Mouse (Mus musculus) lung, embryonic 16.5 days (tissue): Measurements from ENCODE around the gene Nphp3. TPM values are rescaled to one million over a fixed set of nuclear protein-coding genes. Genes with fewer than 3 reads are reported as not detected.
A peak's percentile ranks its signal among the peaks of the same experiment; 100 is the strongest.

ENCODE experiments used
- ATAC-seq: fragments of 200-750 bp; cut with Nextera tagmentation; 2 replicates; pipeline ENCODE4 v1.8.0; 2017; ENCODE audit warnings: low read depth, mild to moderate bottlenecking, moderate library complexity
- H3K27ac ChIP-seq: fragments of 300-500 bp; sonication (generic); 2 replicates; pipeline ENCODE4 v1.5.1; 2014; ENCODE audit warnings: mild to moderate bottlenecking, control low read depth, low read length
- H3K27me3 ChIP-seq: fragments of 300-500 bp; sonication (generic); 2 replicates; pipeline ENCODE4 v1.6.1; 2014; ENCODE audit warnings: low read depth, low read length, mixed read lengths; ENCODE audit not compliant: control insufficient read depth, insufficient read depth
- H3K36me3 ChIP-seq: fragments of 300-500 bp; sonication (generic); 2 replicates; pipeline ENCODE4 v1.6.1; 2014; ENCODE audit warnings: low read length; ENCODE audit not compliant: control insufficient read depth, insufficient read depth
- H3K4me1 ChIP-seq: fragments of 300-500 bp; sonication (generic); replicated peaks from 2 replicates; pipeline ENCODE4 v1.6.1; 2014; ENCODE audit warnings: low read length, mixed read lengths; ENCODE audit not compliant: control insufficient read depth, insufficient read depth
- H3K4me2 ChIP-seq: fragments of 300-500 bp; sonication (generic); 2 replicates; pipeline ENCODE4 v1.6.1; 2014; ENCODE audit warnings: low read depth, low read length, control low read depth
- H3K4me3 ChIP-seq: fragments of 300-500 bp; sonication (generic); 2 replicates; pipeline ENCODE4 v1.5.1; 2014; ENCODE audit warnings: mild to moderate bottlenecking, low read length, control low read depth
- H3K9ac ChIP-seq: fragments of 300-500 bp; sonication (generic); 2 replicates; pipeline ENCODE4 v1.6.1; 2014; ENCODE audit warnings: low read length, control low read depth
- H3K9me3 ChIP-seq: fragments of 300-500 bp; sonication (generic); 2 replicates; pipeline ENCODE4 v1.6.1; 2016; ENCODE audit warnings: low read length; ENCODE audit not compliant: control insufficient read depth
- WGBS: fragments of 180-500 bp; shearing (Covaris S2); extraction: QIAGEN DNeasy Blood & Tissue Kit; methylation state at CpG from one replicate; pipeline ENCODE4 v1.1.7; 2014; 5-methylcytosine and 5-hydroxymethylcytosine counted together
- polyA plus RNA-seq: library from polyadenylated mRNA; unstranded; fragments of >200 nt; fragmentation: Nextera tagmentation; extraction: Ambion mirVana; gene quantifications from 2 replicates; pipeline ENCODE4 v1.2.1, GENCODE M21; 2015

Nphp3 gene
- 4.2 and 4.6 TPM in 2 replicates for polyA plus RNA-seq

GRCm38 (mm10) chr9:104001921-104002859 is at the start of gene Nphp3:
TSS of gene Nphp3 (plus strand) at chr9:104002544.
- peak within 1 kb of the TSS; percentile 91 for H3K27ac ChIP-seq
- H3K36me3 ChIP-seq, result no peaks in the 10 kb centered on the region; the same call in 1 of the 2 replicates
- H3K9ac ChIP-seq, result peak within 1 kb of the TSS; percentile 80
- H3K4me3 ChIP-seq, result peak within 1 kb of the TSS; percentile 88
- 1% methylated on average over 55 of the region's 55 CpGs for WGBS
- no peaks in the 10 kb centered on the region for H3K9me3 ChIP-seq
- H3K4me2 ChIP-seq, result peak within 1 kb of the TSS; percentile 83
- ATAC-seq, result peak; percentile 98
- no peaks in the 10 kb centered on the region for H3K27me3 ChIP-seq
- H3K4me1 ChIP-seq, result peaks cover 17% of the 10 kb centered on the region

GRCm38 (mm10) chr9:103958722-103959121 is 43.6 kb upstream of the Nphp3 start:
- Histone ChIP-seq H3K4me1 (no peaks in the 10 kb centered on the region), H3K36me3 (no peaks in the 10 kb centered on the region), H3K9me3 (no peaks in the 10 kb centered on the region), H3K9ac (no peak overlapping the region), H3K4me3 (no peak overlapping the region), H3K27ac (no peak overlapping the region), H3K4me2 (no peak overlapping the region), H3K27me3 (no peaks in the 10 kb centered on the region)
- ATAC-seq, result no peak
- 77% methylated on average over 6 of the region's 6 CpGs for WGBS

GRCm38 (mm10) chr9:103959989-103960388 is 42.4 kb upstream of the Nphp3 start:
- Histone ChIP-seq H3K9ac (no peak overlapping the region), H3K36me3 (no peaks in the 10 kb centered on the region), H3K4me2 (no peak overlapping the region), H3K27me3 (no peaks in the 10 kb centered on the region), H3K4me1 (no peaks in the 10 kb centered on the region), H3K4me3 (no peak overlapping the region), H3K27ac (no peak overlapping the region), H3K9me3 (no peaks in the 10 kb centered on the region)
- WGBS, result 70% methylated on average over 10 of the region's 10 CpGs
- no peak for ATAC-seq

GRCm38 (mm10) chr9:103996496-103996895 is 5.8 kb upstream of the Nphp3 start:
- H3K4me2 ChIP-seq, result no peak overlapping the region
- no peak overlapping the region for H3K27ac ChIP-seq
- 4% methylated on average over 2 of the region's 2 CpGs for WGBS
- no peak for ATAC-seq
- H3K9ac ChIP-seq, result no peak overlapping the region
- H3K9me3 ChIP-seq, result no peaks in the 10 kb centered on the region
- no peaks in the 10 kb centered on the region for H3K36me3 ChIP-seq
- no peaks in the 10 kb centered on the region for H3K27me3 ChIP-seq
- no peak overlapping the region for H3K4me3 ChIP-seq
- H3K4me1 ChIP-seq, result peaks cover 2% of the 10 kb centered on the region; the same call in 1 of the 2 replicates

- H3K4me3 ChIP-seq, result no peak overlapping the region
- no peaks in the 10 kb centered on the region for H3K9me3 ChIP-seq
- no peaks in the 10 kb centered on the region; the same call in 1 of the 2 replicates for H3K36me3 ChIP-seq
- peaks cover 17% of the 10 kb centered on the region for H3K4me1 ChIP-seq
- no peak overlapping the region for H3K27ac ChIP-seq
- no peak overlapping the region for H3K9ac ChIP-seq
- H3K4me2 ChIP-seq, result no peak overlapping the region
- ATAC-seq, result no peak
- H3K27me3 ChIP-seq, result no peaks in the 10 kb centered on the region
- 20% methylated on average over 3 of the region's 3 CpGs for WGBS
Observed at GRCm38 (mm10) chr9:104000601-104001000, 1.7 kb upstream of the Nphp3 start.

- H3K9me3 ChIP-seq, result no peaks in the 10 kb centered on the region
- H3K4me1 ChIP-seq, result peaks cover 17% of the 10 kb centered on the region
- H3K36me3 ChIP-seq, result no peaks in the 10 kb centered on the region; the same call in 1 of the 2 replicates
- peak overlapping the region; percentile 88 for H3K4me3 ChIP-seq
- peak; percentile 43 for ATAC-seq
- under 1% methylated on average over 37 of the region's 37 CpGs for WGBS
- peak overlapping the region; percentile 88 for H3K27ac ChIP-seq
- H3K27me3 ChIP-seq, result no peaks in the 10 kb centered on the region
- peak overlapping the region; percentile 76 for H3K4me2 ChIP-seq
- peak overlapping the region; percentile 80 for H3K9ac ChIP-seq
Observed at GRCm38 (mm10) chr9:104002913-104003330, 578 bp downstream of the Nphp3 start.

- Histone ChIP-seq H3K9ac (no peak overlapping the region), H3K27me3 (no peaks in the 10 kb centered on the region), H3K4me1 (no peaks in the 10 kb centered on the region), H3K4me2 (no peak overlapping the region), H3K27ac (no peak overlapping the region), H3K9me3 (no peaks in the 10 kb centered on the region), H3K36me3 (peaks cover 14% of the 10 kb centered on the region), H3K4me3 (no peak overlapping the region)
- no peak for ATAC-seq
- 61% methylated on average over 1 of the region's 1 CpGs for WGBS
Observed at GRCm38 (mm10) chr9:104014526-104014925, 12.2 kb downstream of the Nphp3 start.

- peaks cover 17% of the 10 kb centered on the region for H3K36me3 ChIP-seq
- no peaks in the 10 kb centered on the region for H3K27me3 ChIP-seq
- H3K27ac ChIP-seq, result no peak overlapping the region
- no peak overlapping the region for H3K9ac ChIP-seq
- H3K4me3 ChIP-seq, result no peak overlapping the region
- ATAC-seq, result no peak
- no peak overlapping the region for H3K4me2 ChIP-seq
- no peaks in the 10 kb centered on the region for H3K4me1 ChIP-seq
- WGBS, result 93% methylated on average over 10 of the region's 10 CpGs
- no peaks in the 10 kb centered on the region for H3K9me3 ChIP-seq
Observed at GRCm38 (mm10) chr9:104021026-104021425, 18.7 kb downstream of the Nphp3 start.

GRCm38 (mm10) chr9:104027186-104027585 is 24.8 kb downstream of the Nphp3 start:
- Histone ChIP-seq H3K4me1 (no peaks in the 10 kb centered on the region), H3K9ac (no peak overlapping the region), H3K4me3 (no peak overlapping the region), H3K27me3 (no peaks in the 10 kb centered on the region), H3K4me2 (no peak overlapping the region), H3K9me3 (no peaks in the 10 kb centered on the region), H3K36me3 (peaks cover 21% of the 10 kb centered on the region), H3K27ac (no peak overlapping the region)
- no peak for ATAC-seq
- WGBS, result 97% methylated on average over 8 of the region's 8 CpGs
